Mouse (Mus musculus): ENCODE results near the gene Hpn. TPM values are rescaled to one million over a fixed set of nuclear protein-coding genes. Genes with fewer than 3 reads are reported as not detected.

The Hpn gene
- total RNA-seq, 4 experiments from 2014 or later: 0.26 to 1.5 (median 1.2) TPM

DNA sequence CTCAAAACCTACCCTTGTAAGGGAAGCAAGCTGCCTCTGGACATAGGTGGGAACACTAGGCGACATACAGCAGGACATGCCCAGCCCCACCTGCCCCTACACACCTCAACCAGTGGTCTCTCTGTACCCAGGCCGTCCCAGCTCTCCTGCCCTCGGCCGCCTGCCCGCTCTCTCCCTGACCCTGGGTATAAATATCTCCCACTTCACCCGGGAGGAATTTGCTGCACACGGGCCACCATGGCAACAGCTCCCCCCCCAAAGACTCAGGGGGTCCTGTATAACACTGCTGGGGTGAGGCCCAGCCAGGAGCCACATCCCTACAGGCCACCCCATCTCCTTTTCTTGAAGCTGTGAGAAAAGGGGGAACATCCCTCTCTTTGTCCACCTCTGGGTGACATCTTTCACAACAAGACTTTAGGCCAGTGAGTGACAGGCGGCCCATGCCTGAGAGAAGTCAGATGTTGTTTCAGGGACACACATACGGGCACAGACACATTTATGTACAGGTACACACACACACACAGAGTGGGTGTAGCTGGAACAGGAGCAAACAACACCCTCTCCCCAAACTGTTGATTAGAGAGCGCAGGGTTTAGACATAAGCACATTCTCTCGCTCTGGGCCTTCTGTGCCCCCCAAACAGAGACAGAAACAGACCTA is 60.3 kb downstream of the Hpn start:
- no peak for DNase-seq

DNA sequence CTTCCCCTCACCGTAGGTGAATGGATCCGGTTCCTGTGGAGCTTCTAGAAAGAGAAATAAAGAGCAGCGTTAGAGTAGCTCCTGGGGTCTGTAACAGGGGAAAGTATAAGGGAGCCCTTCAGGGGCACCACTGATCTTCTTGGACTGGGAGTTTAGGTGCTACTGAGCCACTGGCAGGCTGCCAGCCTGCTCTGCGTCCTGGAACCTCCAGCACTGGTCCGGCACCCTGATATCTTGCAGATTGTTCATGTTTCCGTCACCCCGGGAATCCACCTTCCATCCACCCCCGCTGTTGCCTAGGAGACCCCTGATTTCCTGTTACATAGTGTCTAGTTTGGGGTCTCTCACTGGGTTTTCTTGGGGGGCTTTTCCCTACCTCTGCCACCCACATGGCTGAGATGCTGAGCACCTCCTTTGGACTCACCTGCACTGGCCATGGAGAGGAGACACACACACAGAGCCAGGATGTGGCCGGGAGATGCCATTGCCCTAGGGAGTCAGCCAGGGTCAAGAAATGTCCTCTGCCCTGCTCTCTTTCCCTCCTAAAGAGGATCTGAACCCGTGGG is 61.1 kb downstream of the Hpn start:
- no peak for DNase-seq

DNA sequence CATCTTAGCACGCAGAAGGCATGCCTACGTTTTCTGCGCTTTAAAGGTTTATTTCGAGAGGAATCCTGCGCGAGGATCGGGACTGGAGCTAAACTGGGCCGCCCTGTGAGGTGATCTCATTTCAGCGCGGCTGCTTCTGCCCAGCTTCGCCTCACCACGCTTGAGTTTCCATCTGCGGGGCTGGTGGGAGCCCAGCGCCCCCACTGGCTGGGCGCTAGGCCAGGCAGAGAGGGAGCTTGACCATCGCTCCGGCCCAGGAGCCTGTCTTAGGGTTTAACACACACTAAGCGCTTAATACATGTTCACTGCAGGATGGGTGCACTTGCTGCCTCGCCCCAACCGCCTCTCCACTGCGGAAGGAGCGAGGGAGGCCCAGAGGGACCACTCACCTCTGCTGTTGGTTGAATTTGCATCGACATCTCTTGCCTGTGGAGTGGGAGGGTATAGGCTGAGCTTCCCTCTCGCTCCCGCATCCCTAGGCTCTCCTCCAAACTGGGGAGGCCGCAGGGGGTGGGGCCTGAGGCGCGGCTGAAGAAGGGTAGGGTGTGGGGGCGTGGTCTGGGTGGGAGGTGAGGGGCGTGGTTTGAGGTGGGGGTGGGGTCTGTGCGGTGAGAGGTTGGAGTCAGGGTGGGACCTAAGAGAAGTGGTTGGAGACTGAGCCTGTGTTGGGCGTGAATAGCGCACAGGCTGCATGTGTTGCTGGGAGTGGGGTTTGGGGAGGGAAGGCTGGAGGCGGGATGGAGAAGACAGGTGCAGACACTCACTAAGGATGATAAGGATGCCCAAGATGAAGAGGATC is 62.3 kb downstream of the Hpn start:
- DNase-seq: no peak

DNA sequence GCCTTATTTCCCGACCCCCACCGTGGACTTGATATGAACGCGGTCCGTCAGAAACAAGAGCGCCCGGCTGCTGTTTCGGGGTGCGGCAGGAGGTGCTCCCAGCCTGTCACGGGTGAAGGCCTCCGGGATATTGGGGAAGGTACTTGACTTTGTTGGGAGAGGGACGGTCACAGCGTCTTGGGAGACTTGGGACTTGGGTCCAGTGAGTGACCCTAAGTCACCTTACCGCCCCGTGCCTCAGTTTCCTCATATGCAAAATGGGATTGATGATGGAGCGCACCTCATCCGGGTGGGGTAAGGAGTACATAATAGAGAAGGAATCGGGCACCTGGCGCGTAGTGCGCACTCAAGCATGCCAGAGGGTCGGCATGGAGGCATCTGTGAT is 62.8 kb downstream of the Hpn start:
- no peak for DNase-seq

DNA sequence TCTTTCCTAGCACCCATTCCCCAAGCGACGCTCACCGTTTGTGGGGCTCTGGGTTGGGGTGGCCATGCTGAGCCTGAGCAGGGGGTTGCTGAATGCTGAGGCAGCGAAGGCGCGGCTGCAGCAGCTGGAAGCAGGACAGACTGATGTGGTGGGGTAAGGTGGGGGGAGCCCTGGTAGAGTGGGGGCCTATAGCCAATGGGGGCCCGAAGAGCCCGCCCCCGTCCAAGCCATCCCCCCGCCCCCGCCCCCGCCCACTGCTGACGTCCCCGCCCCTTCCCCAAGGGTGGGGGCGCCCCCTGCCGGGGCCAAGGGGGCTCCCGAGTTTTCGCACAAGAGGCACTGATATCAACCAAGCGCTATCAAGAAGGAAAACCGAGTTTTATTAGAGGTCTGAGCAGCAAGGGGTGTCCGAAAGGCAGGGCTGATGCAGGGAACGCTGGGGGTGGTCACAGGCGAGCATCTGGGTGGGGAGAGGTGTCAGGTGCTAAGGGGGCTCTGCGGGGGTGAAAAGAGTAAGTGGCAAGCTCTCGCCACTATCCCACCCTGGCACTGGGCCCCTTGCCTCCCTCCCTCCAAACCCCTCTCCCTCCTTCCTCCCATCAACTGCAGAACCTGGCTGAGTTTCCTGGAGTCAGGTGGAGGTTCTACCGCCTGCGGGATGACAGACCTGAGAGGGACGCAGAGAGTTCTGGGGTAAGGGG is 63.6 kb downstream of the Hpn start, which contains the start of gene Fxyd7:
TSS of gene Fxyd7 (minus strand) at position 147 of the 701 bp plus-strand sequence.
- DNase-seq: no peak

DNA sequence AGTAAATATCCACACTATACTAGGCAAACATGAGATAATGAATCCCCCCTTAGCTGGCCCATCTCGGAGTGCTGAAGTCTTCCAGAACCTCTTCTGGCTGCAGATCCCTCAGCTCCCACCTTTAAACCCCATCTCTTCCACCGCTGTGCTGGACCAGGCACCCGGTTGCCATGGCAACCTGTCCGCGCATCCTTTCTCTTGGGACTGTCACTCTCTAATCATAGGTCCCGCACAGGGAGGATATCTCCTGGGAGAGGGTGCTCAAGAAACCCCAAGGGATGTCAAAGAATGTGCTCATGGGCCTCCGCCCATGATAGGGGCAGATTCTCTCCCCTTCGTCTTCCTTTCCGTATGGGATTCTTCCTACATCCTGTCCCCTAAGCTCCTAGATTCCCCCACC is 64.2 kb downstream of the Hpn start:
- DNase-seq: no peak

DNA sequence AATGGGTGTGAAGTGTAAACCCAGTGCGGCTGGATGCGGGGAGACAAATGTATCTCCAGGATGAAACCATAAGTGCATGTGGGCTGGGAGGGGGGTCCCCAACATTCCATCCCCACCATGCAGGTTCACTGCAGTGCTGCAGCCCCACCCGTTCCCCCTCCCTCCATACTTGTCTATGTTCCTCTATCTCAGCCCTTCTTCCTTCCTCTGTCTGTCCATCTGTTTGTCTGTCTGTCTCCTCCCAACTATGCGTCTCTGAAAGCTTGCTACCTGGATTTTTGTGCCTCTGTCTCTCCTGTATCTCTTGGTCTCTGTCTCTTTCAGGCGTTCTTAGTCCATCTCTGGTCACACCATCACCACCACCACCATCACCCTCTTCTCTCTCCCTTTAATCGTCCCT is 64.6 kb downstream of the Hpn start:
- DNase-seq: no peak

DNA sequence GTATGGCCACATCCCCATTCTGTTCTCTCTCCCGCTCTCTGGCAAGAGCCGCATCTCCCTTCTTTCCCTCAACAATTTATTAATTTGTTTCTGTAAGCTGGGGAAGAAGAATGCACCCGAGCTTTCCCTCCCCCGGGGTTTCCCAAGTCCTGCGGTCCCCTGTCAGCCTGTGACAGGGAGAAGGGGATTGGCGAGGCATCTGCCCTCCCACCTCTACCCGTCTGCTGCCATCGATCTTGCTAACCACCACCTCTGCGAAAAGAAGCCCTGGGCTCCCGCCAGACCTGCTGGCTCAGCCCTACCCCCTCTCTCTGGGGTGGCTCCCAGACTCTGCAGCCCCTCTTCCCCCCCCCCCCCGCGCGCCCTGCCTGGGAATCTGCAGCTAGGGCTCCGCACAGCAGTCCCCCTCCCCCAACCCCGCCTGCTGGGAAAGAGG is 65.2 kb downstream of the Hpn start:
- no peak for DNase-seq

DNA sequence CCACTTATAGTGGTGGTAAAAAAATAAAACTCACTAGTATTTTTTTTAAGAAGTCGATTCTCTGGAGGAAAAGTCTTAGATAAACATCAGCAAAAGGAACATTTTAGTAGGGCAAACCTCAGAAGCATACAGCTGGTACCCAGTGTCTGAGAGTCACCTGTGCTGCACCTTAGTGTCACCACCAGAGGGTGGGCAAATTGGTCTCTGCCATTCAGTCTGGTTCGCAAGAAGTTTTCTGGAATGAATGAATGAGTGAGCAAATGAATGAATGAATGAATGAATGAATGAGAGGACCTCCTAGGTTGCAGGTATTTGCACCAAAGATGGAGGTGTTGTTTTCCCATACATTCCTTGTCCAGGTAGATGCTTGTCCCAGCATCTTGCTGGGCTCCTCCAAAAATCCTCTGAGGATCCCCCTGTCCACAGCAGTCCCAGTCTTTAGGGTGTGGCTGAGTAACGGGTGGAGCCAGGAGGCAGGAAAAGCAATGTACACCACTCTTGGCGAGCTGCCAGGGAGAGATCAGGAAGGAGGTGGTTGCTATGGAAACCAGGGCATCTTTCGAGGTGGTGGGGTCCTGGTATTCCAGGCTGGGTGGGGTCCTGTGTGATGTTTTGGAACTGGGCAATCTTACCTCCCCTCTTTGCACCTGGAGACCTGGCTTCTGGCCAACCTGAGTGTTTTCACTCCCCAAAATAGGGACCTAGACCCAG is 65.8 kb downstream of the Hpn start:
- DNase-seq: no peak

Other genes with a start within 250 kb of the Hpn start
- 1 to 10 TPM; 1.1 to 2.3 (median 1.5) TPM for gene Cd22, start 234.9 kb downstream of the Hpn start, total RNA-seq (2022)
- 1 to 10 TPM in 1 of 4 experiments, under 1 TPM in 3; 0.32 to 1.3 (median 0.42) TPM for gene Mag, start 200.4 kb downstream of the Hpn start, total RNA-seq (2022)
- 1 to 10 TPM in 3 of 4 experiments, not detected in 1; 1.3 to 4.2 (median 2.6) TPM for gene Hamp2, start 190.6 kb downstream of the Hpn start, total RNA-seq (2022)
- gene Hamp, start 171.3 kb downstream of the Hpn start, total RNA-seq (2022): 10 to 100 TPM in 1 of 4 experiments, 1 to 10 TPM in 1, under 1 TPM in 1, not detected in 1; 0.99 to 15.0 (median 1.0) TPM
- gene Usf2, start 158.5 kb downstream of the Hpn start, total RNA-seq (2022): 100 to 1,000 TPM; 116 to 131 (median 127) TPM
- gene Lsr, start 141.8 kb downstream of the Hpn start, total RNA-seq (2022): 10 to 100 TPM in 2 of 4 experiments, 1 to 10 TPM in 2; 4.1 to 36.6 (median 13.7) TPM
- gene Fam187b, start 141.5 kb downstream of the Hpn start, total RNA-seq (2022): 1 to 10 TPM in 2 of 4 experiments, under 1 TPM in 2; 0.38 to 2.2 (median 0.84) TPM
- gene Fxyd5, start 72.8 kb downstream of the Hpn start, total RNA-seq (2022): 10 to 100 TPM; 53.1 to 81.6 (median 58.8) TPM
- gene Fxyd7, start 63.8 kb downstream of the Hpn start, total RNA-seq (2022): 1 to 10 TPM; 2.0 to 4.1 (median 2.3) TPM
- gene Fxyd1, start 58.1 kb downstream of the Hpn start, total RNA-seq (2022): 100 to 1,000 TPM; 110 to 212 (median 163) TPM
- 1 to 10 TPM; 2.8 to 8.8 (median 4.2) TPM for gene Lgi4, start 55.9 kb downstream of the Hpn start, total RNA-seq (2022)
- gene Fxyd3, start 38.6 kb downstream of the Hpn start, total RNA-seq (2022): 1 to 10 TPM in 1 of 4 experiments, under 1 TPM in 3; 0.73 to 1.3 (median 0.86) TPM
- gene Scn1b, start 11.7 kb upstream of the Hpn start, total RNA-seq (2022): 10 to 100 TPM; 14.2 to 27.2 (median 18.9) TPM
- gene Gramd1a, start 40.6 kb upstream of the Hpn start, total RNA-seq (2022): 10 to 100 TPM; 37.7 to 65.1 (median 55.4) TPM
- gene Scgb2b2, start 175.2 kb upstream of the Hpn start, total RNA-seq (2022): not detected
- gene Scgb1b2, start 176.5 kb upstream of the Hpn start, total RNA-seq (2022): not detected
- not detected for gene Scgb2b3, start 246.8 kb upstream of the Hpn start, total RNA-seq (2022)